Mouse (Mus musculus) urinary bladder, postnatal 10 days (tissue): ENCODE measurements around the gene D5Ertd579e.

Experiments used
- DNase-seq: peaks from one replicate; pipeline ENCODE4 v3.0.0; 2022; ENCODE audit warnings: low spot score

The D5Ertd579e gene

GRCm38 (mm10) chr5:36720219-36720618 lies 24.4 kb upstream of the D5Ertd579e start:
- no peak for DNase-seq

GRCm38 (mm10) chr5:36719601-36720000 lies 23.8 kb upstream of the D5Ertd579e start:
- DNase-seq: no peak

GRCm38 (mm10) chr5:36719135-36719534 lies 23.3 kb upstream of the D5Ertd579e start:
- no peak for DNase-seq

- DNase-seq: no peak
Measured at GRCm38 (mm10) chr5:36717889-36718288, 22.1 kb upstream of the D5Ertd579e start.

- no peak for DNase-seq
Measured at GRCm38 (mm10) chr5:36716816-36717215, 21.0 kb upstream of the D5Ertd579e start.

GRCm38 (mm10) chr5:36714832-36715231 lies 19.0 kb upstream of the D5Ertd579e start:
- no peak for DNase-seq

- no peak for DNase-seq
Measured at GRCm38 (mm10) chr5:36713693-36714092, 17.9 kb upstream of the D5Ertd579e start.

GRCm38 (mm10) chr5:36712553-36713534 lies 17.0 kb upstream of the D5Ertd579e start:
- peak; percentile 65 for DNase-seq

- DNase-seq: no peak
Measured at GRCm38 (mm10) chr5:36711863-36712262, 16.0 kb upstream of the D5Ertd579e start.

GRCm38 (mm10) chr5:36705792-36706191 lies 10.0 kb upstream of the D5Ertd579e start:
- DNase-seq: no peak

- no peak for DNase-seq
Measured at GRCm38 (mm10) chr5:36705390-36705789, 9.6 kb upstream of the D5Ertd579e start.

- DNase-seq: no peak
Measured at GRCm38 (mm10) chr5:36704684-36705083, 8.9 kb upstream of the D5Ertd579e start.

GRCm38 (mm10) chr5:36700939-36701620 lies 5.3 kb upstream of the D5Ertd579e start:
- DNase-seq: no peak

- no peak for DNase-seq
Measured at GRCm38 (mm10) chr5:36698689-36699088, 2.9 kb upstream of the D5Ertd579e start.

- DNase-seq: no peak
Measured at GRCm38 (mm10) chr5:36698067-36698670, 2.3 kb upstream of the D5Ertd579e start.

- DNase-seq: no peak
Measured at GRCm38 (mm10) chr5:36696504-36697300, 878 bp upstream of the D5Ertd579e start.

GRCm38 (mm10) chr5:36695005-36695404 lies 819 bp downstream of the D5Ertd579e start:
- DNase-seq: no peak

- DNase-seq: no peak
Measured at GRCm38 (mm10) chr5:36693651-36694050, 2.2 kb downstream of the D5Ertd579e start.

- DNase-seq: no peak
Measured at GRCm38 (mm10) chr5:36691423-36691822, 4.4 kb downstream of the D5Ertd579e start.

- DNase-seq: no peak
Measured at GRCm38 (mm10) chr5:36685170-36685569, 10.7 kb downstream of the D5Ertd579e start.

- no peak for DNase-seq
Measured at GRCm38 (mm10) chr5:36683586-36683985, 12.2 kb downstream of the D5Ertd579e start.

- no peak for DNase-seq
Measured at GRCm38 (mm10) chr5:36681219-36681618, 14.6 kb downstream of the D5Ertd579e start.
